Mouse (Mus musculus) embryonic facial prominence, embryonic 12.5 days (tissue): ENCODE data around the gene Ghsr. TPM values are rescaled to one million over a fixed set of nuclear protein-coding genes. Genes with fewer than 3 reads are reported as not detected.
"Not testable (repeated sequence)": the region's sequence is repeated elsewhere in the genome, so short reads cannot be mapped to it uniquely, and the experiment has no call there.

Source experiments
- ATAC-seq: fragments of 200-750 bp; cut with Nextera tagmentation; 2 replicates; pipeline ENCODE4 v1.8.0; 2017; ENCODE audit not compliant: insufficient number of reproducible peaks, insufficient read depth, low FRiP score, low TSS enrichment
- H3K27ac ChIP-seq: fragments of 300-500 bp; sonication (generic); 2 replicates; pipeline ENCODE4 v1.5.1; 2016; ENCODE audit warnings: mild to moderate bottlenecking
- H3K27me3 ChIP-seq: fragments of 300-500 bp; sonication (generic); 2 replicates; pipeline ENCODE4 v1.6.1; 2016; ENCODE audit warnings: mild to moderate bottlenecking, moderate library complexity
- H3K36me3 ChIP-seq: fragments of 300-500 bp; sonication (generic); 2 replicates; pipeline ENCODE4 v1.6.1; 2016; ENCODE audit warnings: mild to moderate bottlenecking
- H3K4me1 ChIP-seq: fragments of 300-500 bp; sonication (generic); 2 replicates; pipeline ENCODE4 v1.6.1; 2016
- H3K4me2 ChIP-seq: fragments of 300-500 bp; sonication (generic); replicated peaks from 2 replicates; pipeline ENCODE4 v1.6.1; 2016; ENCODE audit warnings: mild to moderate bottlenecking, moderate library complexity
- H3K4me3 ChIP-seq: fragments of 300-500 bp; sonication (generic); 2 replicates; pipeline ENCODE4 v1.5.1; 2016; ENCODE audit warnings: mild to moderate bottlenecking
- H3K9ac ChIP-seq: fragments of 300-500 bp; sonication (generic); 2 replicates; pipeline ENCODE4 v1.6.1; 2016; ENCODE audit warnings: mild to moderate bottlenecking, moderate library complexity
- H3K9me3 ChIP-seq: fragments of 300-500 bp; sonication (generic); 2 replicates; pipeline ENCODE4 v1.6.1; 2016; ENCODE audit warnings: mild to moderate bottlenecking, moderate library complexity
- WGBS: fragments of 180-500 bp; shearing (Covaris S2); methylation state at CpG from one replicate; pipeline ENCODE4 v1.1.7; 2016; 5-methylcytosine and 5-hydroxymethylcytosine counted together
- polyA plus RNA-seq: library from polyadenylated mRNA; unstranded; fragments of >200 nt; fragmentation: Nextera tagmentation; extraction: Ambion mirVana; gene quantifications from 2 replicates; pipeline ENCODE4 v1.2.1, GENCODE M21; 2016

The Ghsr gene
- polyA plus RNA-seq, 1 experiment from 2014 or later = not detected

DNA sequence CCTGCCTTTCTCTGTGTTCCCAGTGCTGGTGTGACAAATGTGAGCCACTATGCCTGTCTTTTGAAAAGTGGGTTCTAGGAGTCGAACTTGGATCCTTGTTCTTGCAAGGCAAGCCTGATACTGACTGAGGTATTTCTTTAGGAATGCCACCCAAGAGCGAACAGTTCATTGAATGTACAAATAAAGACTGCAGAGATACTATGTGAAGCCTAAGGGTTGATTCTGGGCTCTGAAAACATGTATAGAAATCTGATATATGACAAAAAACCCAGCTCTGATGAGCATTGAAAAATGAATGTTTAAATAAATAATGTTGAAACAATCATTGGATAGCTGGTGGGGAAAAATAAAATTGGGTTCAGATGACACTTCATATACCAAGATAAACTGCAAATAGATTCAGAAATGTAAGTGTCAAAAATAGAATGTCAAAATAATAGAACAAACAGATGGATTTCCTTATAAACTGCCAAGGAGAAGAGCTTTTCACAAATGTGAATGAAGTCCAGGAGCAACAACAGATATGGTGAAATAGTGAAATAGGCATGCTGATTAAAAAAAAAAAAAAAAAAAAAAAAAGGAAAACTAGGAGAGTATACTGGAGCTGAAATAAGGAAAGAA is 11.9 kb upstream of the Ghsr start:
- Histone ChIP-seq H3K4me1 (no peaks in the 10 kb centered on the region), H3K9me3 (no peaks in the 10 kb centered on the region), H3K4me2 (no peak overlapping the region), H3K27me3 (no peaks in the 10 kb centered on the region), H3K4me3 (no peak overlapping the region), H3K36me3 (no peaks in the 10 kb centered on the region), H3K9ac (no peak overlapping the region), H3K27ac (no peak overlapping the region)
- WGBS = 77% methylated on average over 2 of the region's 2 CpGs
- no peak for ATAC-seq

DNA sequence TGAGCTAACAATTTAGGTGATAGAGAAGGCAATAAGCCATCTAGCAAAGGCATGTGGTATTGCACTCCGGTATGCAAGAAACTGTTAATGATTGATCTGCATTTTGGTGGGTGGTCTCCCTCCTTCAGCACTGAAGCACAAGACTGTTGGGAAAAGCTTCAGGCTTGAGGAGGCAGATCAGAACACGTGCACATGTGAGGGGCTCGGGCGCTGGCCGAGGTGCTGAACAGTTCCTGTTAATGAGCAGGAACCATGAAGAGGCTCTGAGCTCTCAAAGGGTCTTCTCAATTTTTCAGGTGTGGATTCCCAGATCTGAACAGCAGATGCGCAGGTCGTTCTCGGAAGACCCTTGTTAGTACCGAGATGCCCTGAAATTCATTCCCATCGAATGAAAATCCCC is 1.0 kb upstream of the Ghsr start:
- Histone ChIP-seq H3K4me3 (no peak overlapping the region), H3K4me1 (peaks cover 10% of the 10 kb centered on the region), H3K27me3 (peaks cover 54% of the 10 kb centered on the region), H3K36me3 (no peaks in the 10 kb centered on the region), H3K27ac (no peak overlapping the region), H3K9me3 (no peaks in the 10 kb centered on the region), H3K9ac (no peak overlapping the region), H3K4me2 (no peak overlapping the region)
- no peak for ATAC-seq
- WGBS = 8% methylated on average over 10 of the region's 10 CpGs

DNA sequence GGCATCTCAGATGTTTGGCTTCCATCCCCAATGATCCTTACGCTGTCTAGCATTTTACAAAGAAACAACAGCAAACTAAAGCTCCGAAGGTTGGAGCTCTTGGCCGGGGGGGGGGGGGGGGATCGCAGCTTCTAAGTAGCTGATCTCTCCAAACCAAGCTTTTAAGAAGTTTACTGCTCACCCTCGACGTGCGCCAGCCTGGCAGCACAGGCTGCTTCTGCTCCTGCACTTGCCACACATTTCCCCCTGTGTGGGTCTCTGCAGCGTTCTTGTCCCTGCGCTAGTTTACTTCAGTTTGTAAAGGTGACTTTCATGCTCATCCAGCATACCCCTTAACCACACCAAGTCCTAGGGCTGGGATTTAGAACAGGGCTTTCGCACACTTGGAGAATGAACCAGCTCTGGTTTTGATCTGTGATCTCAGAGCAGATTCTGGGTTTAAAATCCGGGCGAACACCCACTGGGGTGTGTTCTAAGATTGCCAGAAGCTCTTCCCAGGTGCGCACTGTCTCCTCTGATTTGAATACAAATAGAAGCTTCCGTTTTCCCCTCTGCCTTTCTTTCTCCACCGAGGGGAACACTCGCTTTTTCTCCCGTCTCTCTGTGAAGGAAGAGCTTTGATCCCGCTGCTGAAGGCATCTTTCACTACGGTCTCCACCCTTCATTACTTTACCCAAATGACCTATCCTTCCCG is 422 bp upstream of the Ghsr start:
- Histone ChIP-seq H3K4me3 (0 out of 2 replicates have a peak overlapping the region, but pooled peaks have one; percentile 25), H3K9me3 (no peaks in the 10 kb centered on the region)

DNA sequence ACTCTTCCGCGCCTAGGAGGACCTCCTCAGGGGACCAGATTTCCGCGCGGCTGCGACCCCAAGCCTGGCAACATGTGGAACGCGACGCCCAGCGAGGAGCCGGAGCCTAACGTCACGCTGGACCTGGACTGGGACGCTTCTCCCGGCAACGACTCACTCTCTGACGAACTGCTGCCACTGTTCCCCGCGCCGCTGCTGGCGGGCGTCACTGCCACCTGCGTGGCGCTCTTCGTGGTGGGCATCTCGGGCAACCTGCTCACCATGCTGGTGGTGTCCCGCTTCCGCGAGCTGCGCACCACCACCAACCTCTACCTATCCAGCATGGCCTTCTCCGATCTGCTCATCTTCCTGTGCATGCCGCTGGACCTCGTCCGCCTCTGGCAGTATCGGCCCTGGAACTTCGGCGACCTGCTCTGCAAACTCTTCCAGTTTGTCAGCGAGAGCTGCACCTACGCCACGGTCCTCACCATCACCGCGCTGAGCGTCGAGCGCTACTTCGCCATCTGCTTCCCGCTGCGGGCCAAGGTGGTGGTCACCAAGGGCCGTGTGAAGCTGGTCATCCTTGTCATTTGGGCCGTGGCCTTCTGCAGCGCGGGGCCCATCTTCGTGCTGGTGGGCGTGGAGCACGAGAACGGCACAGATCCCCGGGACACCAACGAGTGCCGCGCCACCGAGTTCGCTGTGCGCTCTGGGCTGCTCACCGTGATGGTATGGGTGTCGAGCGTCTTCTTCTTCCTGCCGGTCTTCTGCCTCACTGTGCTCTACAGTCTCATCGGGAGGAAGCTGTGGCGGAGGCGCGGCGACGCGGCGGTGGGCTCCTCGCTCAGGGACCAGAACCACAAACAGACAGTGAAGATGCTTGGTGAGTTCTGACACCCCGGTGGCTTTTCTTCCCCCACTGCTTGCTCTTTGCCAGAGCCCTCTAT is 837 bp downstream of the Ghsr start:
- Histone ChIP-seq H3K4me1 (peaks cover 10% of the 10 kb centered on the region), H3K27ac (no peak overlapping the region), H3K36me3 (no peaks in the 10 kb centered on the region), H3K4me2 (peak overlapping the region; percentile 46), H3K27me3 (peaks cover 54% of the 10 kb centered on the region), H3K9ac (no peak overlapping the region), H3K4me3 (peak overlapping the region; percentile 25), H3K9me3 (no peaks in the 10 kb centered on the region)
- ATAC-seq = 0 out of 2 replicates have a peak, but pooled peaks have one; percentile 28
- under 1% methylated on average over 74 of the region's 77 CpGs for WGBS

More for the DNA sequence above, 422 bp upstream of the Ghsr start:
- WGBS = 5% methylated on average over 20 of the region's 20 CpGs
- Histone ChIP-seq H3K4me2 (peak overlapping the region; percentile 46; the same call in 1 of the 2 replicates), H3K36me3 (no peaks in the 10 kb centered on the region), H3K27me3 (peaks cover 54% of the 10 kb centered on the region), H3K27ac (no peak overlapping the region), H3K9ac (no peak overlapping the region), H3K4me1 (peaks cover 10% of the 10 kb centered on the region)
- ATAC-seq = no peak

DNA sequence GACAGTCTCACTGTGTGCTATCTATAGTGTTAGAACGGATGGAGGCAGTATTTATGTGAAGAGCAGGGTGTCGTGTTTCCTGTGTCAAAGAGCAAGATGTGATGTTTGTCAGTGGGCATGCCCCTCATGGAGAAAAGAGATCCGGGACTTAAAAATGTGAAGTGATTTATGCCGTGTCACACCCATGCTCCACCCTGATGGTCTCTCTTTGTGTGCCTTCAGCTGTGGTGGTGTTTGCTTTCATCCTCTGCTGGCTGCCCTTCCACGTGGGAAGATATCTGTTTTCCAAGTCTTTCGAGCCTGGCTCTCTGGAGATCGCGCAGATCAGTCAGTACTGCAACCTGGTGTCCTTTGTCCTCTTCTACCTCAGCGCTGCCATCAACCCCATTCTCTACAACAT is 3.2 kb downstream of the Ghsr start:
- Histone ChIP-seq H3K9me3 (no peaks in the 10 kb centered on the region), H3K36me3 (no peaks in the 10 kb centered on the region), H3K27ac (no peak overlapping the region), H3K4me1 (peaks cover 10% of the 10 kb centered on the region), H3K4me2 (no peak overlapping the region), H3K4me3 (no peak overlapping the region), H3K27me3 (peaks cover 54% of the 10 kb centered on the region), H3K9ac (no peak overlapping the region)
- no peak for ATAC-seq
- 55% methylated on average over 9 of the region's 9 CpGs for WGBS

DNA sequence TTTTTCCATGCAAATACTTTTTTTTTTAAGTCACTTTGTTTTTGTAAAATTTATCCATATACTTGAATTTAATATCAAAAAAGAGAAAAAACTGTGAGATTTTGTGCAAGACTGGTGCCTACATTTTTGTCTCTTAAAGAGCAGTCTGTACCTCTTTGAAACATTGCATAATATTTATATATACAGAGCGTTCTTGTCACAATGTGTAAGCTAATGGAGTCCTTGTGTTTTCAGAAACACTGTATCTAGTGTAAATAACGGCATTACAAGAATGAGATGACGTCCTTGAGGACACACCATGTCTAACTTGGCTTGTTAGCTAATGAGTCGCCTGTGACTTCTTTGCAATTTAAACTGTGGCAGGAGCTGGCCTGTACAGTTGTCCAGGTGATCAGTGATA is 6.8 kb downstream of the Ghsr start:
- Histone ChIP-seq H3K4me3 (no peak overlapping the region), H3K4me2 (no peak overlapping the region), H3K9me3 (no peaks in the 10 kb centered on the region), H3K4me1 (no peaks in the 10 kb centered on the region), H3K9ac (no peak overlapping the region), H3K27me3 (peaks cover 21% of the 10 kb centered on the region), H3K27ac (no peak overlapping the region), H3K36me3 (no peaks in the 10 kb centered on the region)
- no peak for ATAC-seq
- 81% methylated on average over 4 of the region's 4 CpGs for WGBS

DNA sequence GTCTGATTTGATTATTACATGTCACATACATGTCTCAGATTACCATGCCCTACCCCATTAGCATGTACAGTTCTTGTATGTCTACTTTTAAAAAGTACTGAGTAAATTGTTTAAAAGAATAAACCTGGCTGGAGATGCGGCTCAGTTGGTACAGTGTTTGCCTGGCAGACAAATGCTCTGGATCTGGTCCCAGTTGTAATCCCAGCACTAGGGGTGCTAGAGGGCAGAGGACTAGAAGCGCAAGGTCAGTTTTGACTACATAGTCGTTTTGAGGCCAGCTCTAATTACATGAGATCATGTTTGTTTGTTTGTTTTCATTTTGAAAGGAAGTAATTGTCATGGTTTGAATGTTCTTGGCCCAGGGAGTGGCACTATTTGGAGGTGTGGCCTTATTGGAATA is 13.7 kb downstream of the Ghsr start:
- H3K4me1 ChIP-seq = no peaks in the 10 kb centered on the region
- H3K27ac ChIP-seq = no peak overlapping the region
- no peak overlapping the region for H3K9ac ChIP-seq
- no peak for ATAC-seq
- H3K9me3 ChIP-seq = no peaks in the 10 kb centered on the region
- no peak overlapping the region for H3K4me2 ChIP-seq
- 62% methylated on average over 3 of the region's 3 CpGs for WGBS
- no peak overlapping the region for H3K4me3 ChIP-seq
- H3K36me3 ChIP-seq = no peaks in the 10 kb centered on the region
- H3K27me3 ChIP-seq = no peaks in the 10 kb centered on the region

DNA sequence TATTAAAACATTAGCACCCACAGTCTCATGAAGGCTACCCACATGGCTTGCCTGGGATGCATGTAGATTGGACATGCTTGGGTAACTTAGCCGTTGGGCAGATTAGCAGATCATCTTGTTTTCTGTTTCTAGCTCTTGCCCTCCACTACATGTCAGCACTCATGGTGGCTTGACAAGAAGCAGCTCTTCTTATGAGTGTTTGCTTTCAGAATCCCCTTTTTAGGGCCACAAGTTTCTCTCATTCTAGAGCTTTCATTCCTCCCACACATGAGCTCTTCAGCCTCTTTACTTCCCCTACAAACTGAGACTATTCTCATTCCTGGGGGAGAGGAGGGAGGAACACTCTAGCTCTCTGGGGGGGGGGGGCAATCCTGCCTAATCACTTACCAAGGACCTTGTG is 18.8 kb downstream of the Ghsr start:
- no peak for ATAC-seq
- Histone ChIP-seq H3K27me3 (no peaks in the 10 kb centered on the region), H3K36me3 (no peaks in the 10 kb centered on the region), H3K4me1 (no peaks in the 10 kb centered on the region), H3K4me3 (no peak overlapping the region), H3K9me3 (no peaks in the 10 kb centered on the region), H3K27ac (no peak overlapping the region), H3K9ac (no peak overlapping the region), H3K4me2 (no peak overlapping the region)
- 78% methylated on average over 1 of the region's 1 CpGs for WGBS

DNA sequence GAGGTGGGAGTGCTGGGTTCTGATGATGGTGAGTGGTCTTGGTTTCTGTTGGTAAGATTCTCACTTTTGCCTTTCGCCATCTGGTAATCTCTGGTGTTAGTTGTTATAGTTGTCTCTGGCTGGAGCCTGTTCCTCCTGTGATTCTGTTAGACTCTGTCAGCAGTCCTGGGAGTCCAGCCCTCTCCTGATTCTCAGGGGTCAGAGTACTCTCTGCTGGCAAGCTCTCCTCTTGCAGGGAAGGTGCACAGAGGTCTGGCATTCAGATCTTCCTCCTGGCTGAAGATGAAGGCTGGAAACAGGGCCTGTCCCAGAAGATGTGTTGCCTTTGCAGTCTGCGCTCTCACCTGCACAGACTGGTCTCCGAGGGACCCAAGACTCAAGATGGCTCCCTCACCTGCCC is 29.8 kb downstream of the Ghsr start:
- not testable (repeated sequence) for H3K27me3 ChIP-seq, H3K4me3 ChIP-seq, H3K9me3 ChIP-seq, H3K4me1 ChIP-seq, H3K36me3 ChIP-seq, H3K4me2 ChIP-seq, ATAC-seq, H3K9ac ChIP-seq, H3K27ac ChIP-seq
- WGBS = 89% methylated on average over 3 of the region's 3 CpGs

DNA sequence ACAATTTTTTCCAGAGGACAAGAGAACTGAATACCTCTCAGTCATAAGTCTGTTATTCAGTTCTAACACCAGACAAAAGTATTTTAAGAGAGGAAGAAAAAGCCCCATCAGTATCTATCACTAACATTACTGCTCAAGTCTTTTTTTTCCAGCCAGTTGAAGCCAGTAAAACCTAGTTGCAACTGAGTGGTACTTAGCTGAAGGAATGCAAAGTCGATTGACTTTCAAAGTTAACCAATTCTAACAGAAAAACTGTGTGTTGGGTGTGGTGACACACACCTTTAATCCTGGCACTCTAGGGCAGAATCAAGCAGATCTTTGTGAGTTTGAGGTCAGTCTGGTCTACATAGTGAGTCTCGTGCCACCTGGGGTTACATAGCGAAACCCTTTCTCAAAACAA is 35.3 kb downstream of the Ghsr start:
- no peaks in the 10 kb centered on the region for H3K36me3 ChIP-seq
- ATAC-seq = no peak
- no peak overlapping the region for H3K4me2 ChIP-seq
- no peaks in the 10 kb centered on the region for H3K9me3 ChIP-seq
- no peak overlapping the region for H3K27ac ChIP-seq
- H3K9ac ChIP-seq = no peak overlapping the region
- 84% methylated on average over 3 of the region's 3 CpGs for WGBS
- no peak overlapping the region for H3K4me3 ChIP-seq
- H3K27me3 ChIP-seq = no peaks in the 10 kb centered on the region
- no peaks in the 10 kb centered on the region for H3K4me1 ChIP-seq

DNA sequence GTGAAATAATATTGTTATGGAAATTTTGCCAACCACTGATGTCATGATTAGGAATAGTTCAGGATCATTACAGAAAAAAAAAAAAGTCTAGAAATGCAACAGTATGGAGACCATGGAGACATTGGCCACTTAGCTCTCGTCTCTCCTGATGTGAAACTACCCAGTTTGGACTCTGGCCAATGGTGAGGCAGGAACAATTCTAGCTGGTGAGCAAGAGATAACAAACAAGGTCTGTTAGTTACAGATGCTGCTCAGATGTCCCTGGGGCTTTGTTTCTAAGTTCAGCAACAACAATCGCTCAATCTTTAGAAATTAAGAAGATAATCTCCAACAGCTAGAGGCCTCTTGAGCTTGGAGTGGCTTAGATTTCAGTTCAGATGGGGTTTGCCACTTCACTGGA is 37.4 kb downstream of the Ghsr start:
- Histone ChIP-seq H3K27me3 (no peaks in the 10 kb centered on the region), H3K4me3 (no peak overlapping the region)
- 68% methylated on average over 2 of the region's 2 CpGs for WGBS

More for the DNA sequence above, 37.4 kb downstream of the Ghsr start:
- Histone ChIP-seq H3K4me1 (no peaks in the 10 kb centered on the region), H3K9ac (no peak overlapping the region), H3K9me3 (no peaks in the 10 kb centered on the region), H3K4me2 (no peak overlapping the region), H3K36me3 (no peaks in the 10 kb centered on the region), H3K27ac (no peak overlapping the region)
- ATAC-seq = no peak
